Mouse (Mus musculus): ENCODE data around the gene Kctd10. TPM values are rescaled to one million over a fixed set of nuclear protein-coding genes. Genes with fewer than 3 reads are reported as not detected.

The Kctd10 gene
- polyA plus RNA-seq, 1 experiment from 2014 or later = 90.4 TPM

GRCm38 (mm10) chr5:114415606-114416005 lies 35.3 kb upstream of the Kctd10 start:
- Histone ChIP-seq H3K27ac (ENCODE audit: low read length) (no peak overlapping the region), H3K9ac (replicated peaks; ENCODE audit: low read depth, low read length) (no peak overlapping the region), H3K36me3 (ENCODE audit: control insufficient read depth, insufficient read depth) (peaks cover 34% of the 10 kb centered on the region), H3K9me3 (ENCODE audit: control insufficient read depth, low read length) (no peaks in the 10 kb centered on the region), H3K27me3 (replicated peaks; ENCODE audit: control insufficient read depth, insufficient read depth, low read length) (no peaks in the 10 kb centered on the region), H3K4me2 (ENCODE audit: low read length) (no peak overlapping the region), H3K4me3 (replicated peaks; ENCODE audit: low read length) (no peak overlapping the region), H3K4me1 (replicated peaks; ENCODE audit: control insufficient read depth, insufficient read depth, low read length) (no peaks in the 10 kb centered on the region)
- no peak for ATAC-seq
- 96% methylated on average over 5 of the region's 5 CpGs for WGBS

DNA sequence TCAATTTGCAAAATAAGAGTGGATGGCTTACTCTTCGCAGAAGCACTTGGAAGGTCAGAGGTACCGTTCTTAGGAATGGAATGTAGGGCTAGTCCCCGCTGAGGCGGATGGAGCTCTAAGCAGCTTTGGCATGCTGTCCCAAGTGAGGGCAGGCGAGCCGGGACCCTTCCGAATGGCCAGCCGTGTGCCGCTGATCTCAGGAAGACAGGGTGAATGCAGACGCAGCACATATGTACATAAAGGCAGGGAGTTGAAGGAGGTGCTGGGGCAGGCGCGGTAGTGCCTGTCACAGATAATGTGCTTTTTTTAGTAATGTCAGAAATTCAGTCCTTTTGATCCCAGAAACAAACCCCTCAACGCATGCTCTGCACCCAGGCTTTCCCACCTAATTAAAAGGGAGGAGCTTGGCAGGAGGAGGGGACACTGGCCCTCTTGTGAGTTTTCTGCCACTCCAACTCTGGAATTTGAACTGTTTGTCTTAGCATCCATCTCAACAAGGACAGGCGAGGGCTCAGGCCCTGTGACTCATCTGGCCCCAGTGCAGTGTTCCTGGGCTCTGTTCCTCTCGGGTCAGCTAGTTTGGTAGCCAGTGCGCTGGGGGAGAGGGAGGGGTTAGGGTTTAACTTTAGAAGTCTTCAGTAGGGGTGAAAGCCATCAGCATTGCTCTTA lies 32.9 kb upstream of the Kctd10 start:
- no peak for ATAC-seq
- H3K27me3 ChIP-seq (replicated peaks; ENCODE audit: control insufficient read depth, insufficient read depth, low read length) = no peaks in the 10 kb centered on the region
- no peak overlapping the region for H3K27ac ChIP-seq (ENCODE audit: low read length)
- no peak overlapping the region for H3K4me2 ChIP-seq (ENCODE audit: low read length)
- no peaks in the 10 kb centered on the region for H3K9me3 ChIP-seq (ENCODE audit: control insufficient read depth, low read length)
- no peak overlapping the region for H3K9ac ChIP-seq (replicated peaks; ENCODE audit: low read depth, low read length)
- H3K36me3 ChIP-seq (ENCODE audit: control insufficient read depth, insufficient read depth) = peaks cover 30% of the 10 kb centered on the region
- 87% methylated on average over 16 of the region's 16 CpGs for WGBS
- no peak overlapping the region for H3K4me3 ChIP-seq (replicated peaks; ENCODE audit: low read length)
- H3K4me1 ChIP-seq (replicated peaks; ENCODE audit: control insufficient read depth, insufficient read depth, low read length) = no peaks in the 10 kb centered on the region

GRCm38 (mm10) chr5:114412361-114412998 lies 32.2 kb upstream of the Kctd10 start:
- Histone ChIP-seq H3K4me3 (replicated peaks; ENCODE audit: low read length) (no peak overlapping the region), H3K9me3 (ENCODE audit: control insufficient read depth, low read length) (no peaks in the 10 kb centered on the region), H3K27ac (ENCODE audit: low read length) (no peak overlapping the region), H3K9ac (replicated peaks; ENCODE audit: low read depth, low read length) (no peak overlapping the region), H3K4me2 (ENCODE audit: low read length) (no peak overlapping the region), H3K4me1 (replicated peaks; ENCODE audit: control insufficient read depth, insufficient read depth, low read length) (no peaks in the 10 kb centered on the region), H3K36me3 (ENCODE audit: control insufficient read depth, insufficient read depth) (peaks cover 36% of the 10 kb centered on the region), H3K27me3 (replicated peaks; ENCODE audit: control insufficient read depth, insufficient read depth, low read length) (no peaks in the 10 kb centered on the region)
- WGBS = 88% methylated on average over 23 of the region's 23 CpGs
- no peak for ATAC-seq

- WGBS = 86% methylated on average over 13 of the region's 13 CpGs
- no peak overlapping the region for H3K4me2 ChIP-seq (ENCODE audit: low read length)
- no peak for ATAC-seq
- H3K9me3 ChIP-seq (ENCODE audit: control insufficient read depth, low read length) = no peaks in the 10 kb centered on the region
- no peak overlapping the region for H3K27ac ChIP-seq (ENCODE audit: low read length)
- H3K9ac ChIP-seq (replicated peaks; ENCODE audit: low read depth, low read length) = no peak overlapping the region
- no peaks in the 10 kb centered on the region for H3K27me3 ChIP-seq (replicated peaks; ENCODE audit: control insufficient read depth, insufficient read depth, low read length)
- H3K36me3 ChIP-seq (ENCODE audit: control insufficient read depth, insufficient read depth) = peaks cover 43% of the 10 kb centered on the region
- no peak overlapping the region for H3K4me3 ChIP-seq (replicated peaks; ENCODE audit: low read length)
- H3K4me1 ChIP-seq (replicated peaks; ENCODE audit: control insufficient read depth, insufficient read depth, low read length) = no peaks in the 10 kb centered on the region
Observed at GRCm38 (mm10) chr5:114410429-114410828, 30.1 kb upstream of the Kctd10 start.

- no peak for ATAC-seq
- no peak overlapping the region for H3K4me2 ChIP-seq (ENCODE audit: low read length)
- no peak overlapping the region for H3K27ac ChIP-seq (ENCODE audit: low read length)
- H3K4me3 ChIP-seq (replicated peaks; ENCODE audit: low read length) = no peak overlapping the region
- peaks cover 56% of the 10 kb centered on the region for H3K36me3 ChIP-seq (ENCODE audit: control insufficient read depth, insufficient read depth)
- 92% methylated on average over 11 of the region's 11 CpGs for WGBS
- no peaks in the 10 kb centered on the region for H3K4me1 ChIP-seq (replicated peaks; ENCODE audit: control insufficient read depth, insufficient read depth, low read length)
- H3K9me3 ChIP-seq (ENCODE audit: control insufficient read depth, low read length) = no peaks in the 10 kb centered on the region
- no peak overlapping the region for H3K9ac ChIP-seq (replicated peaks; ENCODE audit: low read depth, low read length)
- no peaks in the 10 kb centered on the region for H3K27me3 ChIP-seq (replicated peaks; ENCODE audit: control insufficient read depth, insufficient read depth, low read length)
Observed at GRCm38 (mm10) chr5:114408846-114409245, 28.5 kb upstream of the Kctd10 start.

GRCm38 (mm10) chr5:114407810-114408209 lies 27.5 kb upstream of the Kctd10 start:
- Histone ChIP-seq H3K4me1 (replicated peaks; ENCODE audit: control insufficient read depth, insufficient read depth, low read length) (no peaks in the 10 kb centered on the region), H3K9me3 (ENCODE audit: control insufficient read depth, low read length) (no peaks in the 10 kb centered on the region), H3K27me3 (replicated peaks; ENCODE audit: control insufficient read depth, insufficient read depth, low read length) (no peaks in the 10 kb centered on the region), H3K4me2 (ENCODE audit: low read length) (no peak overlapping the region), H3K27ac (ENCODE audit: low read length) (no peak overlapping the region), H3K36me3 (ENCODE audit: control insufficient read depth, insufficient read depth) (peaks cover 61% of the 10 kb centered on the region), H3K9ac (replicated peaks; ENCODE audit: low read depth, low read length) (no peak overlapping the region), H3K4me3 (replicated peaks; ENCODE audit: low read length) (no peak overlapping the region)
- 91% methylated on average over 9 of the region's 9 CpGs for WGBS
- no peak for ATAC-seq

GRCm38 (mm10) chr5:114407269-114407668 lies 27.0 kb upstream of the Kctd10 start:
- H3K9ac ChIP-seq (replicated peaks; ENCODE audit: low read depth, low read length) = no peak overlapping the region
- H3K36me3 ChIP-seq (ENCODE audit: control insufficient read depth, insufficient read depth) = peaks cover 61% of the 10 kb centered on the region
- no peak overlapping the region for H3K27ac ChIP-seq (ENCODE audit: low read length)
- ATAC-seq = no peak
- no peaks in the 10 kb centered on the region for H3K9me3 ChIP-seq (ENCODE audit: control insufficient read depth, low read length)
- 73% methylated on average over 10 of the region's 10 CpGs for WGBS
- no peak overlapping the region for H3K4me3 ChIP-seq (replicated peaks; ENCODE audit: low read length)
- H3K4me2 ChIP-seq (ENCODE audit: low read length) = no peak overlapping the region
- no peaks in the 10 kb centered on the region for H3K4me1 ChIP-seq (replicated peaks; ENCODE audit: control insufficient read depth, insufficient read depth, low read length)
- H3K27me3 ChIP-seq (replicated peaks; ENCODE audit: control insufficient read depth, insufficient read depth, low read length) = no peaks in the 10 kb centered on the region

- ATAC-seq = no peak
- Histone ChIP-seq H3K27me3 (replicated peaks; ENCODE audit: control insufficient read depth, insufficient read depth, low read length) (no peaks in the 10 kb centered on the region), H3K27ac (ENCODE audit: low read length) (no peak overlapping the region), H3K4me3 (replicated peaks; ENCODE audit: low read length) (no peak overlapping the region), H3K9me3 (ENCODE audit: control insufficient read depth, low read length) (no peaks in the 10 kb centered on the region), H3K4me2 (ENCODE audit: low read length) (no peak overlapping the region), H3K4me1 (replicated peaks; ENCODE audit: control insufficient read depth, insufficient read depth, low read length) (no peaks in the 10 kb centered on the region), H3K36me3 (ENCODE audit: control insufficient read depth, insufficient read depth) (peaks cover 58% of the 10 kb centered on the region), H3K9ac (replicated peaks; ENCODE audit: low read depth, low read length) (no peak overlapping the region)
- WGBS = 93% methylated on average over 14 of the region's 14 CpGs
Observed at GRCm38 (mm10) chr5:114406592-114406991, 26.3 kb upstream of the Kctd10 start.

GRCm38 (mm10) chr5:114393169-114393568 lies 12.9 kb upstream of the Kctd10 start:
- Histone ChIP-seq H3K9ac (replicated peaks; ENCODE audit: low read depth, low read length) (no peak overlapping the region), H3K4me1 (replicated peaks; ENCODE audit: control insufficient read depth, insufficient read depth, low read length) (no peaks in the 10 kb centered on the region), H3K4me2 (ENCODE audit: low read length) (no peak overlapping the region), H3K9me3 (ENCODE audit: control insufficient read depth, low read length) (no peaks in the 10 kb centered on the region), H3K4me3 (replicated peaks; ENCODE audit: low read length) (no peak overlapping the region), H3K27ac (ENCODE audit: low read length) (no peak overlapping the region), H3K36me3 (ENCODE audit: control insufficient read depth, insufficient read depth) (peaks cover 14% of the 10 kb centered on the region), H3K27me3 (replicated peaks; ENCODE audit: control insufficient read depth, insufficient read depth, low read length) (no peaks in the 10 kb centered on the region)
- no peak for ATAC-seq
- WGBS = 82% methylated on average over 9 of the region's 9 CpGs
